Mouse (Mus musculus) CD4-positive naive resting alpha-beta T cell, adult 76 days (primary cell): Measurements from ENCODE around the gene Nxpe4. TPM values are rescaled to one million over a fixed set of nuclear protein-coding genes. Genes with fewer than 3 reads are reported as not detected.

Source experiments
- total RNA-seq: library from RNA; stranded (reverse); gene quantifications from one replicate; pipeline ENCODE4 v1.2.4, GENCODE M21; 2023

Gene Nxpe4
- 10.8 TPM for total RNA-seq

DNA sequence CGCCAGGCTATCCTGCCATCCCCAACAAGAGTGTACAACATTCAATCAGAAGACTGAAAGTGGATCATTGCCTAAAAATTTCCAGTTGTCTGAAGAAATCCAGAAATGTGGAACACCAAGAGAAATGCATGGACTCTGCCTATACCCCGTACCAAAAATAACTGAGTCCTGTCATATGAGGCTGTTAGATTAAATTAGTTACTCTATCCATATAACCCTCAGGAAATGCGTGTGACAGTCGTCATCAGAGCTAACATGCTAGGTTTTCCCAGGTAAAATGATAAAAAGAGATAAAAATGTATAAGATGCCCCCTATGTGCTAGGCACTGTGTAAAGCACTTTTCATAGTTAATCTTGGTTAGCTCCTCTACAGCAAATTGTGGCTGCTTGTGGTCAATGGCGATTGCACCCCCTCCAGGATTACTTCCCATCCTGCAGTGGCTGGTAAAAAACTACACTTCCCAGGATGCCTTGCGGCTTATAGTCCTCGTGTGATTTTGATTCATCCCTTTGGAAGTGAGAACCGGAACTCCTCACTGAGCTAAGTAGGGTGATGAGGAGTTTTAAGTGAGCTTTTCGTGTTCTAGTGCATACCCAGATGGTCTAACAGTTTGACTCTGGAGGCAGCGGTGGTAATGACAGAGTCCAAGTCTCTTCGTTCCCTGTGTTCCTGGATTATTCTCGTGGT lies at the start of gene Nxpe4:
Nxpe4 (plus strand) TSS at position 519 of the 688 bp plus-strand sequence.

DNA sequence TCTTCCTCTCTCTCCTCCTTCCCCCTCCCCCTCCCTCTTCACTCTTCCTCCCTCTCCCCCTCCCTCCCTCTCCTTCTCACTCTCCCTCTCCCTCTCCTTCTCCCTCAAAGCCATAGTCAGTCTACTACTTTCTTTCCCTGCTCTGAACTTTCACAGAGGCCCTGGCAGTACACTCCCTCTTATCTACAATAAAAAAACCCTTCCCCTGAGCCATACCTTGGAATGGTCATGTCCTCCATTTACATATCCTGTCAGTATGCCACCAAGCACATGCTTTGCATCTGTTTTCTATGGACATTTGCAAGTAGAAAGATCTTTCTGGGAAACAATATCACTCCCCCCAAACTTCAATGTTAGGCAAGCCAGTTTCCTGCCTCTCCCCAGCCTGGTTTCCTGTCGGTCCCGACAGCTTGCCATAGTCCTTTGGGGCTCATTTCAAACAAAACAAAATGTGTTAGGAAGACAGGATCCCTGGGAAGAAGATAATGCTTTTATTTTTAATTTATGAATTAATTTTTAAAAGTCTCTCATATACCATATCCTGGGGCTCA lies 191.4 kb downstream of the Nxpe4 start, which contains the start of gene Nxpe2:
Nxpe2 (minus strand) TSS at position 307 of the 551 bp plus-strand sequence.

Other genes with a start within 250 kb of the Nxpe4 start
- gene Nxpe2, start 191.4 kb downstream of the Nxpe4 start, total RNA-seq, result 4.3 TPM